Mouse (Mus musculus) spleen, adult 2 months (tissue): ENCODE measurements around the gene Atxn7l3.

Experiments used
- CTCF ChIP-seq: fragments of 200-500 bp; IDR thresholded peaks from 2 replicates; pipeline ENCODE4 v1.5.1; 2011; ENCODE audit warnings: mild to moderate bottlenecking, inconsistent platforms; ENCODE audit not compliant: insufficient read depth, insufficient read length, insufficient replicate concordance; ENCODE audit errors: extremely low read depth
- POLR2A ChIP-seq: fragments of 200-500 bp; IDR thresholded peaks from 2 replicates; pipeline ENCODE4 v1.6.1; 2011; ENCODE audit warnings: low read depth, low read length, inconsistent platforms

DNA sequence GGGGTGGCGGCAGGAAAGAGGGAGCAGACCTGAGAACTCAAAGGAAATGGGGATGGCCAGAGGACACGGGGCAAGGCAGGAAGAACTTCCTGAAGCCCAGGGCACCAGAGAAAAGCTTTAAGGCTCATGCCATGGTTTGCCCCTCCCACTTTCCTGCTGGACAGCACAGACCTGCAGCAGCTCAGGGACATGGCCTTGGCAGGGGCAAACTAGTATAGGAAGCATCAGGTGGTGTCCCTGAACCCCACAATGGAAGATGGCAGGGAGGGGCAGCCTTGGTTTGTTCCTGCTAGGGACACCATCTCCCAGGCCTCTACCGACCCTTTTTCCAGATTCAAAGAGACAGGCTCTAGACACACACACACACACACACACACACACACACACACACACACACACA is 8.9 kb upstream of the Atxn7l3 start:
- TF ChIP-seq CTCF (no peak), POLR2A (no peak)
